Mouse (Mus musculus) hindbrain, embryonic 16.5 days (tissue): ENCODE measurements around the gene Hist1h3d. TPM values are rescaled to one million over a fixed set of nuclear protein-coding genes. Genes with fewer than 3 reads are reported as not detected.

Experiments used
- ATAC-seq: fragments of 200-750 bp; cut with Nextera tagmentation; 2 replicates; pipeline ENCODE4 v1.8.0; 2017; ENCODE audit warnings: moderate TSS enrichment, moderate library complexity
- H3K27ac ChIP-seq: fragments of 300-500 bp; sonication (generic); 2 replicates; pipeline ENCODE4 v1.5.1; 2014; ENCODE audit warnings: low read depth, mild to moderate bottlenecking, control low read depth, low read length, moderate library complexity
- H3K27me3 ChIP-seq: fragments of 300-500 bp; sonication (generic); replicated peaks from 2 replicates; pipeline ENCODE4 v1.6.1; 2014; ENCODE audit warnings: low read length; ENCODE audit not compliant: control insufficient read depth, insufficient read depth
- H3K36me3 ChIP-seq: fragments of 300-500 bp; sonication (generic); 2 replicates; pipeline ENCODE4 v1.6.1; 2014; ENCODE audit warnings: mild to moderate bottlenecking, low read length, moderate library complexity, mixed read lengths; ENCODE audit not compliant: control insufficient read depth, insufficient read depth
- H3K4me1 ChIP-seq: fragments of 300-500 bp; sonication (generic); 2 replicates; pipeline ENCODE4 v1.6.1; 2014; ENCODE audit warnings: low read depth, low read length; ENCODE audit not compliant: control insufficient read depth, insufficient read depth
- H3K4me2 ChIP-seq: fragments of 300-500 bp; sonication (generic); 2 replicates; pipeline ENCODE4 v1.6.1; 2014; ENCODE audit warnings: mild to moderate bottlenecking, low read length, control low read depth, moderate library complexity
- H3K4me3 ChIP-seq: fragments of 300-500 bp; sonication (generic); 2 replicates; pipeline ENCODE4 v1.5.1; 2014; ENCODE audit warnings: mild to moderate bottlenecking, low read length, control low read depth, moderate library complexity
- H3K9ac ChIP-seq: fragments of 300-500 bp; sonication (generic); 2 replicates; pipeline ENCODE4 v1.6.1; 2014; ENCODE audit warnings: low read depth, mild to moderate bottlenecking, control low read depth, low read length, moderate library complexity
- H3K9me3 ChIP-seq: fragments of 300-500 bp; sonication (generic); 2 replicates; pipeline ENCODE4 v1.6.1; 2014; ENCODE audit warnings: mild to moderate bottlenecking, low read length, moderate library complexity; ENCODE audit not compliant: control insufficient read depth
- WGBS: fragments of 180-500 bp; shearing (Covaris S2); extraction: QIAGEN DNeasy Blood & Tissue Kit; methylation state at CpG from one replicate; pipeline ENCODE4 v1.1.7; 2014; 5-methylcytosine and 5-hydroxymethylcytosine counted together
- polyA plus RNA-seq: library from polyadenylated mRNA; unstranded; fragments of >200 nt; fragmentation: Nextera tagmentation; extraction: Ambion mirVana; gene quantifications from 2 replicates; pipeline ENCODE4 v1.2.1, GENCODE M21; 2015

The Hist1h3d gene
- polyA plus RNA-seq, 1 experiment from 2014 or later = 0.85 TPM

DNA sequence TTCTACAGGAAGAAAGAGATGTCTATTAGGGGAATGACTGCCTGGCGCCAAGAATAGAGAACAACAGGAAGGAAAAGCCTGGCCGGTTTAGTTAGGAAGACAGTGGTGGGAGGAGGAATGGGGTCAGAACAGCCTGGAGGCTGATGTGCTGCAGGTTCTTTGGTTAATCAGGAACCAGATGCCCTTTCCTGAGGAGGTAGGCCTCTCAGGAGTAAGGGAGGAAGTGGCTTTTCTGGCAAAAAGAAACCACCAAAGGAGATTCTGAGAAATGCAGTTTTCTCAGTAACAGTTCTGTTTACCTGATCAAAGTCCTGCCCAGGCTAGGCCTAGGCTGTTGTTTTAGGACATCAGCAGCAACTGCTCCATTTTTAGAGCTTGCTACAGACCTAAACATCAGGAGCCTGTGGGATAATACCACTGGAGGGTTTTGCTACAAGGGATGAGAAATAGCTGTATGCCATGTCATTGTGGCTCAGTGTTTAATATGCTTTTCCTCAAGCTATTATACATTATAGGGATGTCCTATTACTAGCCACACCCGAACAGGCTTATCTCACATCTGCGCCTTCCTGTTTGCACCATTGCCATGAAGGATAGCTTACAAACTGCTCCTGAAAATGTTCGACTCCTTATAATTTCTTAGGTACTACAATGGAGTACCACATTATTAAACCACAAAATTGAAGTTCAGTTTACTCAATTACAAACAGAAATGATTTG, 17.6 kb downstream of the Hist1h3d start:
- H3K4me1 ChIP-seq = no peaks in the 10 kb centered on the region
- no peak overlapping the region for H3K9ac ChIP-seq
- ATAC-seq = no peak
- no peak overlapping the region for H3K4me2 ChIP-seq
- H3K4me3 ChIP-seq = no peak overlapping the region
- WGBS = 85% methylated on average over 5 of the region's 5 CpGs
- no peak overlapping the region for H3K27ac ChIP-seq
- H3K36me3 ChIP-seq = no peaks in the 10 kb centered on the region
- H3K9me3 ChIP-seq = no peaks in the 10 kb centered on the region
- H3K27me3 ChIP-seq = no peaks in the 10 kb centered on the region

- WGBS = 92% methylated on average over 2 of the region's 2 CpGs
- no peak overlapping the region for H3K27ac ChIP-seq
- no peaks in the 10 kb centered on the region for H3K4me1 ChIP-seq
- no peak overlapping the region for H3K4me2 ChIP-seq
- ATAC-seq = no peak
- H3K9ac ChIP-seq = no peak overlapping the region
- no peaks in the 10 kb centered on the region for H3K36me3 ChIP-seq
- no peak overlapping the region for H3K4me3 ChIP-seq
- H3K27me3 ChIP-seq = no peaks in the 10 kb centered on the region
- H3K9me3 ChIP-seq = no peaks in the 10 kb centered on the region
These were observed 19.6 kb downstream of the Hist1h3d start for GRCm38 (mm10) chr13:23595185-23595584.

DNA sequence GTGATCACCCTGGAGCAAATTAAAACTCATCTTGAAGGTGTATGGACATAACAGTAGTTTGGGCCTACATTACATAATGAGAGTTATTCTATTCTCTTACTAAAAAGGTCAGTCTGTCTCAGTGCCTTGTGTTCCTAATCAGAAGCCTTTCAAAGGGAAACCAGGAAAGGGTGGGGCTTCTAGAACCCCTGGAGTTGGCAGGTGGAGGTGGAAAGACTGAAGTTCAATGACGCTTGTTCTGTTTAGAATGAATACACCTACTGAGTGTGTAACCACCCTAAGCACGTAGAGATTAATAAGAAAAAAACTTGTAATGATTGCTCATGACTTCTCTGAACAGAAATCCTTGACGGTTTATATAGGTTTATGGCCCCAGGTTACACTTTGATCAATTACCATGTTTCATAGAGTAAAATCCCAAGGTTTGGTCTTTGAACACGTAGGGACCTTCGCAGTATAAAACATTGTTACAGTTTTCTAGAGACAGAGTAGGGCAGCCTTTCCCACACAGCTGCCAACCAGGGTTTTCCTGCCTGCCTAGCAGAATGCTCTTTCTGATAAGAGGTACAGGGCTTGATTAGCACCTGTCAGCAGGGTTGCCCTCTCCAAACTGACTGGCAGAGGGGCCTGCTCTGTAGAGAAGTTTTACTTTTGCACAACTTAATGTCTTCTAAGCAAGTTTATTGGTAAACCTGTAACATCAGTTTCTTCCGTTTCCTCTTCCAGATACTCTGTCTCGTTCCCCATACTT, 20.2 kb downstream of the Hist1h3d start:
- Histone ChIP-seq H3K4me3 (no peak overlapping the region), H3K27ac (no peak overlapping the region), H3K9me3 (no peaks in the 10 kb centered on the region), H3K9ac (no peak overlapping the region), H3K27me3 (no peaks in the 10 kb centered on the region), H3K4me1 (no peaks in the 10 kb centered on the region), H3K36me3 (no peaks in the 10 kb centered on the region), H3K4me2 (no peak overlapping the region)
- no peak for ATAC-seq
- WGBS = 81% methylated on average over 7 of the region's 7 CpGs

GRCm38 (mm10) chr13:23597957-23598356, 22.4 kb downstream of the Hist1h3d start:
- no peak for ATAC-seq
- H3K4me3 ChIP-seq = no peak overlapping the region
- no peaks in the 10 kb centered on the region for H3K9me3 ChIP-seq
- H3K36me3 ChIP-seq = no peaks in the 10 kb centered on the region
- no peaks in the 10 kb centered on the region for H3K4me1 ChIP-seq
- no peak overlapping the region for H3K27ac ChIP-seq
- no peak overlapping the region for H3K9ac ChIP-seq
- no peaks in the 10 kb centered on the region for H3K27me3 ChIP-seq
- no peak overlapping the region for H3K4me2 ChIP-seq
- 9% methylated on average over 9 of the region's 9 CpGs for WGBS

DNA sequence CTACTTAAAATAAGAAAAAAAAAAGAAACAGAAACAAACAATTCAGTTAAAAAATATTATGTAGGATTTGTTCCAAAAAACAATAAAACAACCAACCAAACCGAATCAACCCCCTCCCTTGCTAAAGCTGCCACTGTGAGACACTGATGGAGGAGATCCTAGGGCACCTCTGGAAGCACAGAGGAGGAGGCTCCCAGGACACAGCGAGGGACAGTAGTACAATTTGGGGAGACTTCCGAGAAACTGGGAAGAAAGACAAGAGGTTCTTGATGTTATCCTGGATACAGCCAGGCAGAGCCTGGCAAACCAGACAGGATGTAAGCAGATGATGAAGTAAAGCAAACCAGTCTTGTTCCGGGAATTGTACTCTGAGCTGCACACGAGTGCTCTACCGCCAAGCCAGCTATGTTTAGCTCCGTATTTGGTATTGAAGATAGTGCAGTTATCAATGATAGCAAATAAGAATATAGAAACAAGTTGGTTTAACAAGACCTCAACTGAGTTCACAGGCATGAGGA, 27.7 kb downstream of the Hist1h3d start:
- 84% methylated on average over 7 of the region's 7 CpGs for WGBS
- no peaks in the 10 kb centered on the region for H3K36me3 ChIP-seq
- ATAC-seq = no peak
- H3K4me2 ChIP-seq = no peak overlapping the region
- H3K9ac ChIP-seq = no peak overlapping the region
- no peaks in the 10 kb centered on the region for H3K27me3 ChIP-seq
- H3K4me1 ChIP-seq = no peaks in the 10 kb centered on the region
- H3K4me3 ChIP-seq = no peak overlapping the region
- no peaks in the 10 kb centered on the region for H3K9me3 ChIP-seq
- no peak overlapping the region for H3K27ac ChIP-seq

DNA sequence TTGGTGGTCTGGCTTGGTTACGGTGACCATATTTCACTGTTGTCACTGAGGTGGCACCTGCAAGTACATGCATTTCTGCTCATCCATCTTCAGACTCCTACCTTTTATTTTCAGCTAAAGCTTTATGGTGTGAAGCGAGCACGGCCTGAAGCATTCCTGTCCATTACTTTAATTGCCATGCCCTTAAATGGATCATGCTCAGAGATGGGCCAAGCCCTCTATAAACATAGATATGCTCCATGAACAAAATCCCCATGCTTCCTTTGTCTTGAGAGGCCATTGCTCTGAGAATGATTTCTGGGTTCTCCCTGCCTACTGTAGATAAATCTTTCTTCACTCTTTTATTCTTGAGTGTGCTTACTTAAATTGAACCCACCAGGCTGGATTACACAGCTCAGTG, 28.9 kb downstream of the Hist1h3d start:
- H3K27me3 ChIP-seq = no peaks in the 10 kb centered on the region
- no peaks in the 10 kb centered on the region for H3K36me3 ChIP-seq
- H3K4me1 ChIP-seq = no peaks in the 10 kb centered on the region
- no peak overlapping the region for H3K4me2 ChIP-seq
- H3K27ac ChIP-seq = no peak overlapping the region
- WGBS = 92% methylated on average over 3 of the region's 3 CpGs
- H3K9me3 ChIP-seq = no peaks in the 10 kb centered on the region
- no peak for ATAC-seq
- H3K9ac ChIP-seq = no peak overlapping the region
- H3K4me3 ChIP-seq = no peak overlapping the region

DNA sequence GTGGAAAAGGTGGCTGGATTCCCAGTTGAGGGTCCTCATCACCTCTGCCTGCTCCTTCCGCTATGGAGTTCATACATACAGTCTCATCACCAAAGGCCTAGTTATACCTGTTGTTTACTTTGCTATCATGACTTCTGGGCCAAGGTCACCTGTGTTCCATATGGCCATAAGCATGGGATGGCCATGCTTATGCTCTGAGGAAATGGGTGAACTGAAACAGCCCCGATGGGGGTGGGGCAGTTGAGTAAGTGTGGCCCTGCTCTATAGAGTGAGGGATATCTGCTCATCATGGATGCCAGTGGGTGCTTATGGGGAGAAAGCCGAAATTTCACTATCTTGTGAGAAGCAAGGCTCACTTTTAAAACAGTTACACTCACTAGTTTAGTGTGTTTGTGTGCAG, 29.5 kb downstream of the Hist1h3d start:
- Histone ChIP-seq H3K36me3 (no peaks in the 10 kb centered on the region), H3K9me3 (no peaks in the 10 kb centered on the region), H3K27ac (no peak overlapping the region), H3K9ac (no peak overlapping the region), H3K4me1 (no peaks in the 10 kb centered on the region), H3K4me2 (no peak overlapping the region), H3K27me3 (no peaks in the 10 kb centered on the region), H3K4me3 (no peak overlapping the region)
- no peak for ATAC-seq
- 97% methylated on average over 3 of the region's 3 CpGs for WGBS

- no peak overlapping the region for H3K9ac ChIP-seq
- WGBS = 93% methylated on average over 4 of the region's 4 CpGs
- no peak overlapping the region for H3K4me2 ChIP-seq
- no peak overlapping the region for H3K4me3 ChIP-seq
- no peaks in the 10 kb centered on the region for H3K36me3 ChIP-seq
- no peaks in the 10 kb centered on the region for H3K27me3 ChIP-seq
- H3K9me3 ChIP-seq = no peaks in the 10 kb centered on the region
- ATAC-seq = no peak
- H3K4me1 ChIP-seq = no peaks in the 10 kb centered on the region
- no peak overlapping the region for H3K27ac ChIP-seq
These were observed 33.6 kb downstream of the Hist1h3d start for GRCm38 (mm10) chr13:23609209-23609608.

GRCm38 (mm10) chr13:23609844-23610243, 34.3 kb downstream of the Hist1h3d start:
- Histone ChIP-seq H3K9ac (no peak overlapping the region), H3K4me1 (no peaks in the 10 kb centered on the region), H3K9me3 (no peaks in the 10 kb centered on the region), H3K27ac (no peak overlapping the region), H3K4me2 (no peak overlapping the region), H3K4me3 (no peak overlapping the region), H3K27me3 (no peaks in the 10 kb centered on the region), H3K36me3 (no peaks in the 10 kb centered on the region)
- ATAC-seq = no peak
